ENCODE assay signal across 18 mouse cellular contexts in genomic region chr17:21504524-21504923, GRCm38 (mm10). TPM values are rescaled to one million over a fixed set of nuclear protein-coding genes. Genes with fewer than 3 reads are reported as not detected.
DNase-seq lines count a peak whose midpoint lies in the region; ATAC-seq and TF ChIP-seq lines count a peak whose summit lies in the region.
"Had no signal": no experiment of that assay in that cellular context is flagged by ENCODE, and none has a peak within 500 bp of the region (broad histone marks: within the 10 kb centered on the region; RNA-seq: fewer than 3 reads in every experiment).

No protein-coding gene starts in this region.

- no peak overlapping the region for H3K4me2 ChIP-seq in kidney, postnatal 0 days (ENCODE audit: low read length)
- H3K4me2 ChIP-seq: embryonic facial prominence, embryonic 12.5 days; lung, embryonic 15.5 days; midbrain, embryonic 11.5 days; neural tube, embryonic 12.5 days had no signal

- WGBS in kidney, postnatal 0 days, result 96% methylated on average over 1 of the region's 1 CpGs

- no peaks in the 10 kb centered on the region for H3K9me3 ChIP-seq in kidney, postnatal 0 days (replicated peaks; ENCODE audit: low read length)
- H3K9me3 ChIP-seq: embryonic facial prominence, embryonic 12.5 days; lung, embryonic 15.5 days; neural tube, embryonic 12.5 days had no signal

- no peaks in the 10 kb centered on the region for H3K27me3 ChIP-seq in kidney, postnatal 0 days (ENCODE audit: insufficient read depth, low read length)
- H3K27me3 ChIP-seq: embryonic facial prominence, embryonic 12.5 days; lung, embryonic 15.5 days; neural tube, embryonic 12.5 days had no signal

- H3K27ac ChIP-seq in kidney, postnatal 0 days, result no peak overlapping the region
- H3K27ac ChIP-seq: embryonic facial prominence, embryonic 12.5 days; lung, embryonic 15.5 days; neural tube, embryonic 12.5 days had no signal

- H3K9ac ChIP-seq in kidney, postnatal 0 days (ENCODE audit: low read depth, low read length), result no peak overlapping the region
- H3K9ac ChIP-seq: embryonic facial prominence, embryonic 12.5 days; lung, embryonic 15.5 days; neural tube, embryonic 12.5 days had no signal

- H3K4me3 ChIP-seq in kidney, postnatal 0 days (replicated peaks; ENCODE audit: low read depth, low read length), result no peak overlapping the region
- H3K4me3 ChIP-seq: embryonic facial prominence, embryonic 12.5 days; lung, embryonic 15.5 days; neural tube, embryonic 12.5 days had no signal

- no peak for DNase-seq in kidney, postnatal 0 days (ENCODE audit: low spot score)
- no peak for DNase-seq in kidney, postnatal 10 days
- DNase-seq in 3T3-L1 (ENCODE audit: low read depth, low spot score) (peak; percentile 40), ES-CJ7 (ENCODE audit: low read depth, low spot score) (peak; percentile 23)
- no peak for DNase-seq in adrenal gland, postnatal 4 days (ENCODE audit: low spot score in 2 of 2)
- DNase-seq in c-Kit-positive CD71-positive TER-119-positive erythroid progenitor cells, embryonic 14.5 days (ENCODE audit: low spot score), result no peak
- no peak for DNase-seq in right cerebral cortex, adult 18-20 months
- DNase-seq: cerebellum, adult 9-11 months; kidney, adult 8-10 months; layer of hippocampus, adult 9-11 months; left cerebral cortex, postnatal 4 days; retina, postnatal 1 day; thymus, adult 18-20 months had no signal

- no peaks in the 10 kb centered on the region for H3K4me1 ChIP-seq in kidney, postnatal 0 days (replicated peaks; ENCODE audit: insufficient read depth, low read length)
- H3K4me1 ChIP-seq: embryonic facial prominence, embryonic 12.5 days; lung, embryonic 15.5 days; neural tube, embryonic 12.5 days had no signal

- peaks cover 15% of the 10 kb centered on the region for H3K36me3 ChIP-seq in kidney, postnatal 0 days (ENCODE audit: insufficient read depth, low read length)

- no peak for ATAC-seq in kidney, postnatal 0 days (replicated peaks; ENCODE audit: low FRiP score, low read depth)
- peak; percentile 34 for ATAC-seq in inflammation-experienced regulatory T-cells, adult 6 months

- peak; percentile 44; the same call in 1 of the 2 replicates for TF ChIP-seq CTCF in kidney, postnatal 0 days (IDR thresholded peaks at IDR 0.05; ENCODE audit: low read depth)

RNA-seq across cellular contexts. Expression of gene Zfp53, which starts 15.7 kb away (rescaled TPM):
- polyA plus RNA-seq in kidney, postnatal 0 days (2015; fragmentation: Nextera tagmentation; extraction: Ambion mirVana), result 11.5 and 12.0 TPM in 2 replicates
- 10 to 100 TPM; 32.9 to 41.1 (median 34.1) TPM for polyA plus RNA-seq in inflammation-experienced regulatory T-cells, adult 6 months (2017; shearing (Covaris generic))
- 1 to 10 TPM; 6.9 to 7.5 TPM for total RNA-seq in adrenal gland, postnatal 4 days (2021)

RNA-seq across cellular contexts. Expression of gene Zfp52, which starts 30.8 kb away (rescaled TPM):
- 5.6 and 6.9 TPM in 2 replicates for polyA plus RNA-seq in kidney, postnatal 0 days (2015; fragmentation: Nextera tagmentation; extraction: Ambion mirVana)
- polyA plus RNA-seq in inflammation-experienced regulatory T-cells, adult 6 months (2017; shearing (Covaris generic)), result 10 to 100 TPM; 16.1 to 26.4 (median 19.2) TPM
- total RNA-seq in adrenal gland, postnatal 4 days (2021), result 10 to 100 TPM; 28.1 to 30.6 TPM

RNA-seq across cellular contexts. Expression of gene Zfp51, which starts 54.4 kb away (rescaled TPM):
- 14.1 and 14.7 TPM in 2 replicates for polyA plus RNA-seq in kidney, postnatal 0 days (2015; fragmentation: Nextera tagmentation; extraction: Ambion mirVana)
- polyA plus RNA-seq in inflammation-experienced regulatory T-cells, adult 6 months (2017; shearing (Covaris generic)), result 10 to 100 TPM; 29.4 to 41.9 (median 36.2) TPM
- 10 to 100 TPM in 1 of 2 experiments, 1 to 10 TPM in 1; 8.8 to 10.2 TPM for total RNA-seq in adrenal gland, postnatal 4 days (2021)

Comparison
In these comparisons a context has a peak if more than half of its experiments do, and no peak if none do; other contexts are left out.
1. DNase-seq: peak in 3T3-L1 (single experiment) and ES-CJ7 (single experiment); none in kidney, postnatal 0 days (single experiment), kidney, postnatal 10 days (single experiment), adrenal gland, postnatal 4 days (0 of 2), c-Kit-positive CD71-positive TER-119-positive erythroid progenitor cells, embryonic 14.5 days (single experiment) and right cerebral cortex, adult 18-20 months (single experiment).